Mouse (Mus musculus): ENCODE data around the gene Meig1. TPM values are rescaled to one million over a fixed set of nuclear protein-coding genes. Genes with fewer than 3 reads are reported as not detected.

Gene Meig1
- polyA plus RNA-seq, 1 experiment from 2014 or later: not detected

- WGBS: 73% methylated on average over 2 of the region's 2 CpGs
- Histone ChIP-seq H3K4me2 (replicated peaks; ENCODE audit: low read depth, low read length) (no peak overlapping the region), H3K9me3 (ENCODE audit: control insufficient read depth, low read length) (no peaks in the 10 kb centered on the region), H3K9ac (ENCODE audit: low read depth, low read length) (no peak overlapping the region), H3K4me3 (ENCODE audit: low read length) (no peak overlapping the region), H3K4me1 (ENCODE audit: control insufficient read depth, insufficient read depth, low read length) (no peaks in the 10 kb centered on the region), H3K27me3 (ENCODE audit: control insufficient read depth, insufficient read depth, low read length) (no peaks in the 10 kb centered on the region), H3K27ac (ENCODE audit: low read depth, low read length) (no peak overlapping the region), H3K36me3 (ENCODE audit: control insufficient read depth, insufficient read depth, low read length) (no peaks in the 10 kb centered on the region)
- no peak for ATAC-seq (ENCODE audit: low FRiP score, low TSS enrichment)
Measured at GRCm38 (mm10) chr2:3391945-3392344, 30.5 kb downstream of the Meig1 start.

GRCm38 (mm10) chr2:3387105-3387860 lies 35.2 kb downstream of the Meig1 start:
- H3K4me2 ChIP-seq (replicated peaks; ENCODE audit: low read depth, low read length): no peak overlapping the region
- no peaks in the 10 kb centered on the region for H3K36me3 ChIP-seq (ENCODE audit: control insufficient read depth, insufficient read depth, low read length)
- 73% methylated on average over 6 of the region's 6 CpGs for WGBS
- no peak for ATAC-seq (ENCODE audit: low FRiP score, low TSS enrichment)
- H3K27me3 ChIP-seq (ENCODE audit: control insufficient read depth, insufficient read depth, low read length): no peaks in the 10 kb centered on the region
- no peak overlapping the region for H3K4me3 ChIP-seq (ENCODE audit: low read length)
- H3K9ac ChIP-seq (ENCODE audit: low read depth, low read length): no peak overlapping the region
- H3K9me3 ChIP-seq (ENCODE audit: control insufficient read depth, low read length): no peaks in the 10 kb centered on the region
- no peak overlapping the region for H3K27ac ChIP-seq (ENCODE audit: low read depth, low read length)
- H3K4me1 ChIP-seq (ENCODE audit: control insufficient read depth, insufficient read depth, low read length): no peaks in the 10 kb centered on the region

GRCm38 (mm10) chr2:3365127-3365526 lies 57.3 kb downstream of the Meig1 start:
- Histone ChIP-seq H3K27me3 (ENCODE audit: control insufficient read depth, insufficient read depth, low read length) (no peaks in the 10 kb centered on the region), H3K4me3 (ENCODE audit: low read length) (no peak overlapping the region), H3K27ac (ENCODE audit: low read depth, low read length) (no peak overlapping the region), H3K4me2 (replicated peaks; ENCODE audit: low read depth, low read length) (no peak overlapping the region), H3K9ac (ENCODE audit: low read depth, low read length) (no peak overlapping the region), H3K9me3 (ENCODE audit: control insufficient read depth, low read length) (no peaks in the 10 kb centered on the region), H3K36me3 (ENCODE audit: control insufficient read depth, insufficient read depth, low read length) (no peaks in the 10 kb centered on the region), H3K4me1 (ENCODE audit: control insufficient read depth, insufficient read depth, low read length) (no peaks in the 10 kb centered on the region)
- no peak for ATAC-seq (ENCODE audit: low FRiP score, low TSS enrichment)
- 77% methylated on average over 4 of the region's 4 CpGs for WGBS

GRCm38 (mm10) chr2:3361067-3361466 lies 61.4 kb downstream of the Meig1 start:
- H3K27me3 ChIP-seq (ENCODE audit: control insufficient read depth, insufficient read depth, low read length): no peaks in the 10 kb centered on the region
- WGBS: 81% methylated on average over 3 of the region's 3 CpGs
- H3K4me2 ChIP-seq (replicated peaks; ENCODE audit: low read depth, low read length): no peak overlapping the region
- no peak overlapping the region for H3K4me3 ChIP-seq (ENCODE audit: low read length)
- H3K9me3 ChIP-seq (ENCODE audit: control insufficient read depth, low read length): no peaks in the 10 kb centered on the region
- ATAC-seq (ENCODE audit: low FRiP score, low TSS enrichment): no peak
- no peak overlapping the region for H3K27ac ChIP-seq (ENCODE audit: low read depth, low read length)
- H3K4me1 ChIP-seq (ENCODE audit: control insufficient read depth, insufficient read depth, low read length): no peaks in the 10 kb centered on the region
- no peaks in the 10 kb centered on the region for H3K36me3 ChIP-seq (ENCODE audit: control insufficient read depth, insufficient read depth, low read length)
- H3K9ac ChIP-seq (ENCODE audit: low read depth, low read length): no peak overlapping the region

Other genes with a start within 250 kb of the Meig1 start
- 52.1 and 54.4 TPM in 2 replicates for gene Nmt2, start 138.4 kb downstream of the Meig1 start, polyA plus RNA-seq (2014; fragmentation: Nextera tagmentation; extraction: Ambion mirVana)
- gene Rpp38, start 90.0 kb downstream of the Meig1 start, polyA plus RNA-seq (2014; fragmentation: Nextera tagmentation; extraction: Ambion mirVana): 26.5 and 35.2 TPM in 2 replicates
- gene Acbd7, start 86.5 kb downstream of the Meig1 start, polyA plus RNA-seq (2014; fragmentation: Nextera tagmentation; extraction: Ambion mirVana): 1.2 and 1.7 TPM in 2 replicates
- gene Olah, start 25.4 kb downstream of the Meig1 start, polyA plus RNA-seq (2014; fragmentation: Nextera tagmentation; extraction: Ambion mirVana): not detected in 2 replicates
- 6.2 and 7.3 TPM in 2 replicates for gene Dclre1c, start 1.5 kb upstream of the Meig1 start, polyA plus RNA-seq (2014; fragmentation: Nextera tagmentation; extraction: Ambion mirVana)
- 25.1 and 28.8 TPM in 2 replicates for gene Suv39h2, start 52.4 kb upstream of the Meig1 start, polyA plus RNA-seq (2014; fragmentation: Nextera tagmentation; extraction: Ambion mirVana)
- gene Gm45902, start 90.1 kb upstream of the Meig1 start, polyA plus RNA-seq (2014; fragmentation: Nextera tagmentation; extraction: Ambion mirVana): 3.6 and 7.3 TPM in 2 replicates
- 105 and 119 TPM in 2 replicates for gene Hspa14, start 90.2 kb upstream of the Meig1 start, polyA plus RNA-seq (2014; fragmentation: Nextera tagmentation; extraction: Ambion mirVana)
- gene Cdnf, start 90.4 kb upstream of the Meig1 start, polyA plus RNA-seq (2014; fragmentation: Nextera tagmentation; extraction: Ambion mirVana): 0.23 TPM in 1 of 2 replicates, not detected in the other
- 40.9 and 77.0 TPM in 2 replicates for gene Fam107b, start 147.8 kb upstream of the Meig1 start, polyA plus RNA-seq (2014; fragmentation: Nextera tagmentation; extraction: Ambion mirVana)